Mouse (Mus musculus): ENCODE measurements around the gene Ess2. TPM values are rescaled to one million over a fixed set of nuclear protein-coding genes. Genes with fewer than 3 reads are reported as not detected.
"Not testable (repeated sequence)": the region's sequence is repeated elsewhere in the genome, so short reads cannot be mapped to it uniquely, and the experiment has no call there.

Ess2 gene
- total RNA-seq (2021) = 10 to 100 TPM; 28.1 to 28.5 TPM

- DNase-seq = peak; percentile 92
These were observed at the start of gene Ess2 for GRCm38 (mm10) chr16:17911052-17911595. Gene Ess2, minus strand, starts transcription at chr16:17911348.

- not testable (repeated sequence) for DNase-seq
These were observed 45.0 kb upstream of the Ess2 start for GRCm38 (mm10) chr16:17956052-17956638.

- DNase-seq = no peak
These were observed 40.5 kb upstream of the Ess2 start for GRCm38 (mm10) chr16:17951618-17952017.

GRCm38 (mm10) chr16:17950068-17950467 lies 38.9 kb upstream of the Ess2 start:
- no peak for DNase-seq

GRCm38 (mm10) chr16:17949421-17949877 lies 38.3 kb upstream of the Ess2 start:
- DNase-seq = no peak

GRCm38 (mm10) chr16:17945081-17945831 lies 34.1 kb upstream of the Ess2 start:
- DNase-seq = no peak

- no peak for DNase-seq
These were observed 32.3 kb upstream of the Ess2 start for GRCm38 (mm10) chr16:17943466-17943865.

- no peak for DNase-seq
These were observed 28.2 kb upstream of the Ess2 start for GRCm38 (mm10) chr16:17939255-17939751.

GRCm38 (mm10) chr16:17938821-17939220 lies 27.7 kb upstream of the Ess2 start:
- DNase-seq = no peak

GRCm38 (mm10) chr16:17938187-17938586 lies 27.0 kb upstream of the Ess2 start:
- no peak for DNase-seq

GRCm38 (mm10) chr16:17936776-17937175 lies 25.6 kb upstream of the Ess2 start:
- no peak for DNase-seq

- no peak for DNase-seq
These were observed 23.3 kb upstream of the Ess2 start for GRCm38 (mm10) chr16:17934445-17934910.

- DNase-seq = no peak
These were observed 22.7 kb upstream of the Ess2 start for GRCm38 (mm10) chr16:17933594-17934444.

GRCm38 (mm10) chr16:17931906-17932460 lies 20.8 kb upstream of the Ess2 start:
- DNase-seq = no peak

- DNase-seq = no peak
These were observed 18.5 kb upstream of the Ess2 start for GRCm38 (mm10) chr16:17929631-17930030.

GRCm38 (mm10) chr16:17929211-17929610 lies 18.1 kb upstream of the Ess2 start:
- no peak for DNase-seq

GRCm38 (mm10) chr16:17928627-17929104 lies 17.5 kb upstream of the Ess2 start:
- peak; percentile 43 to 46 for DNase-seq

GRCm38 (mm10) chr16:17928087-17928580 lies 17.0 kb upstream of the Ess2 start, which contains the start of gene Slc25a1:
Gene Slc25a1, minus strand, starts transcription at chr16:17928219.
- peak; percentile 81 to 83 for DNase-seq

GRCm38 (mm10) chr16:17927351-17928082 lies 16.4 kb upstream of the Ess2 start:
- DNase-seq = peak in 1 of 2 experiments; percentile 21

- DNase-seq = no peak
These were observed 11.0 kb upstream of the Ess2 start for GRCm38 (mm10) chr16:17922163-17922538.
